Mouse (Mus musculus): ENCODE results near the gene Srpx. TPM values are rescaled to one million over a fixed set of nuclear protein-coding genes. Genes with fewer than 3 reads are reported as not detected.

Srpx gene
- total and polyA plus RNA-seq, 2 experiments from 2014 or later = 3.5 to 5.3 TPM

GRCm38 (mm10) chrX:10095797-10096196 lies 21.7 kb downstream of the Srpx start:
- H3K4me1 ChIP-seq (ENCODE audit: insufficient read depth) = no peaks in the 10 kb centered on the region
- no peak overlapping the region for H3K4me2 ChIP-seq (ENCODE audit: low read depth)
- no peak overlapping the region for H3K9ac ChIP-seq
- DNase-seq (no peak), ATAC-seq (no peak)
- no peak for TF ChIP-seq CTCF (IDR thresholded peaks at IDR 0.05; ENCODE audit: low read depth)
- WGBS = 51% methylated on average over 3 of the region's 3 CpGs
- H3K36me3 ChIP-seq (ENCODE audit: insufficient read depth) = no peaks in the 10 kb centered on the region
- no peaks in the 10 kb centered on the region for H3K27me3 ChIP-seq (ENCODE audit: insufficient read depth, low read length)
- no peak overlapping the region for H3K4me3 ChIP-seq (ENCODE audit: low read depth, low read length)
- H3K27ac ChIP-seq (ENCODE audit: low read depth, low read length) = no peak overlapping the region
- H3K9me3 ChIP-seq (ENCODE audit: low read length) = no peaks in the 10 kb centered on the region

- ATAC-seq (no peak), DNase-seq (no peak)
- no peak for TF ChIP-seq CTCF (IDR thresholded peaks at IDR 0.05; ENCODE audit: low read depth)
- no peaks in the 10 kb centered on the region for H3K9me3 ChIP-seq (ENCODE audit: low read length)
- H3K4me3 ChIP-seq (ENCODE audit: low read depth, low read length) = no peak overlapping the region
- no peak overlapping the region for H3K27ac ChIP-seq (ENCODE audit: low read depth, low read length)
- no peak overlapping the region for H3K9ac ChIP-seq
- no peaks in the 10 kb centered on the region for H3K27me3 ChIP-seq (ENCODE audit: insufficient read depth, low read length)
- no peaks in the 10 kb centered on the region for H3K36me3 ChIP-seq (ENCODE audit: insufficient read depth)
- H3K4me2 ChIP-seq (ENCODE audit: low read depth) = no peak overlapping the region
- no peaks in the 10 kb centered on the region for H3K4me1 ChIP-seq (ENCODE audit: insufficient read depth)
- 59% methylated on average over 3 of the region's 3 CpGs for WGBS
These were observed 37.1 kb downstream of the Srpx start for GRCm38 (mm10) chrX:10080385-10080784.

- TF ChIP-seq CTCF (IDR thresholded peaks at IDR 0.05; ENCODE audit: low read depth) = no peak
These were observed 37.5 kb downstream of the Srpx start for GRCm38 (mm10) chrX:10079981-10080380.

GRCm38 (mm10) chrX:10073966-10074365 lies 43.5 kb downstream of the Srpx start:
- Histone ChIP-seq H3K9me3 (ENCODE audit: low read length) (no peaks in the 10 kb centered on the region), H3K27ac (ENCODE audit: low read depth, low read length) (no peak overlapping the region), H3K9ac (no peak overlapping the region), H3K27me3 (ENCODE audit: insufficient read depth, low read length) (no peaks in the 10 kb centered on the region), H3K4me3 (ENCODE audit: low read depth, low read length) (no peak overlapping the region), H3K4me1 (ENCODE audit: insufficient read depth) (no peaks in the 10 kb centered on the region), H3K4me2 (ENCODE audit: low read depth) (no peak overlapping the region), H3K36me3 (ENCODE audit: insufficient read depth) (no peaks in the 10 kb centered on the region)
- TF ChIP-seq CTCF (IDR thresholded peaks at IDR 0.05; ENCODE audit: low read depth) = no peak
- no peak for DNase-seq
- ATAC-seq = no peak
- 60% methylated on average over 3 of the region's 3 CpGs for WGBS

More at GRCm38 (mm10) chrX:10079981-10080380, 37.5 kb downstream of the Srpx start:
- H3K27ac ChIP-seq (ENCODE audit: low read depth, low read length) = no peak overlapping the region
- no peaks in the 10 kb centered on the region for H3K27me3 ChIP-seq (ENCODE audit: insufficient read depth, low read length)
- no peaks in the 10 kb centered on the region for H3K4me1 ChIP-seq (ENCODE audit: insufficient read depth)
- no peak for ATAC-seq
- H3K9me3 ChIP-seq (ENCODE audit: low read length) = no peaks in the 10 kb centered on the region
- no peak for DNase-seq
- 55% methylated on average over 1 of the region's 1 CpGs for WGBS
- no peak overlapping the region for H3K9ac ChIP-seq
- no peaks in the 10 kb centered on the region for H3K36me3 ChIP-seq (ENCODE audit: insufficient read depth)
- H3K4me2 ChIP-seq (ENCODE audit: low read depth) = no peak overlapping the region
- no peak overlapping the region for H3K4me3 ChIP-seq (ENCODE audit: low read depth, low read length)

GRCm38 (mm10) chrX:10071529-10071928 lies 46.0 kb downstream of the Srpx start:
- no peak for ATAC-seq
- Histone ChIP-seq H3K4me2 (ENCODE audit: low read depth) (no peak overlapping the region), H3K36me3 (ENCODE audit: insufficient read depth) (no peaks in the 10 kb centered on the region), H3K4me1 (ENCODE audit: insufficient read depth) (no peaks in the 10 kb centered on the region), H3K27me3 (ENCODE audit: insufficient read depth, low read length) (no peaks in the 10 kb centered on the region), H3K4me3 (ENCODE audit: low read depth, low read length) (no peak overlapping the region), H3K27ac (ENCODE audit: low read depth, low read length) (no peak overlapping the region), H3K9me3 (ENCODE audit: low read length) (no peaks in the 10 kb centered on the region), H3K9ac (no peak overlapping the region)
- DNase-seq = no peak
- WGBS = 64% methylated on average over 2 of the region's 2 CpGs
- no peak for TF ChIP-seq CTCF (IDR thresholded peaks at IDR 0.05; ENCODE audit: low read depth)

- ATAC-seq (peak; percentile 86), DNase-seq (peak; percentile 77)
- peak; percentile 80 for TF ChIP-seq CTCF (IDR thresholded peaks at IDR 0.05; ENCODE audit: low read depth)
- Histone ChIP-seq H3K36me3 (ENCODE audit: insufficient read depth) (no peaks in the 10 kb centered on the region), H3K27ac (ENCODE audit: low read depth, low read length) (no peak overlapping the region), H3K9ac (no peak overlapping the region), H3K4me3 (ENCODE audit: low read depth, low read length) (no peak overlapping the region), H3K9me3 (ENCODE audit: low read length) (no peaks in the 10 kb centered on the region), H3K4me1 (ENCODE audit: insufficient read depth) (no peaks in the 10 kb centered on the region), H3K27me3 (ENCODE audit: insufficient read depth, low read length) (no peaks in the 10 kb centered on the region), H3K4me2 (ENCODE audit: low read depth) (no peak overlapping the region)
- WGBS = 25% methylated on average over 6 of the region's 6 CpGs
These were observed 46.8 kb downstream of the Srpx start for GRCm38 (mm10) chrX:10070689-10071088.

- H3K27ac ChIP-seq (ENCODE audit: low read depth, low read length) = no peak overlapping the region
- no peaks in the 10 kb centered on the region for H3K4me1 ChIP-seq (ENCODE audit: insufficient read depth)
- WGBS = 77% methylated on average over 4 of the region's 4 CpGs
- TF ChIP-seq CTCF (IDR thresholded peaks at IDR 0.05; ENCODE audit: low read depth) = no peak
- H3K9ac ChIP-seq = no peak overlapping the region
- no peaks in the 10 kb centered on the region for H3K9me3 ChIP-seq (ENCODE audit: low read length)
- DNase-seq (no peak), ATAC-seq (no peak)
- H3K4me3 ChIP-seq (ENCODE audit: low read depth, low read length) = no peak overlapping the region
- no peaks in the 10 kb centered on the region for H3K27me3 ChIP-seq (ENCODE audit: insufficient read depth, low read length)
- H3K36me3 ChIP-seq (ENCODE audit: insufficient read depth) = no peaks in the 10 kb centered on the region
- H3K4me2 ChIP-seq (ENCODE audit: low read depth) = no peak overlapping the region
These were observed 48.1 kb downstream of the Srpx start for GRCm38 (mm10) chrX:10069405-10069804.

- DNase-seq = peak; percentile 53
- no peak overlapping the region for H3K4me2 ChIP-seq (ENCODE audit: low read depth)
These were observed 53.7 kb downstream of the Srpx start for GRCm38 (mm10) chrX:10063781-10064180.

More at GRCm38 (mm10) chrX:10063781-10064180, 53.7 kb downstream of the Srpx start:
- TF ChIP-seq CTCF (IDR thresholded peaks at IDR 0.05; ENCODE audit: low read depth) = no peak
- H3K4me1 ChIP-seq (ENCODE audit: insufficient read depth) = no peaks in the 10 kb centered on the region
- ATAC-seq = peak; percentile 71
- WGBS = 61% methylated on average over 1 of the region's 1 CpGs
- H3K27ac ChIP-seq (ENCODE audit: low read depth, low read length) = no peak overlapping the region
- no peak overlapping the region for H3K4me3 ChIP-seq (ENCODE audit: low read depth, low read length)
- H3K36me3 ChIP-seq (ENCODE audit: insufficient read depth) = no peaks in the 10 kb centered on the region
- no peaks in the 10 kb centered on the region for H3K27me3 ChIP-seq (ENCODE audit: insufficient read depth, low read length)
- no peak overlapping the region for H3K9ac ChIP-seq
- H3K9me3 ChIP-seq (ENCODE audit: low read length) = no peaks in the 10 kb centered on the region
